Mouse (Mus musculus): ENCODE measurements at regions not wholly inside any gene's neighbourhood (a gene's known extent, or its start where the extent isn't known, plus 50 kb on each side); places are given as distances from the start of the nearest gene placed in this dataset.

- no peak for TF ChIP-seq POLR2A (IDR thresholded peaks at IDR 0.05; ENCODE audit: borderline replicate concordance, insufficient read depth, low read length)
- TF ChIP-seq CTCF (IDR thresholded peaks at IDR 0.05; ENCODE audit: borderline replicate concordance, insufficient read depth, low read depth, low read length): no peak
These were observed 1217.0 kb upstream of the A1bg start for GRCm38 (mm10) chr15:62139859-62140258.

All from cerebellum, adult 2 months (tissue).